Mouse (Mus musculus): ENCODE measurements at regions not wholly inside any gene's neighbourhood (a gene's known extent, or its start where the extent isn't known, plus 50 kb on each side); places are given as distances from the start of the nearest gene placed in this dataset.

GRCm38 (mm10) chr14:123171865-123172264 lies 188.0 kb upstream of the Tmtc4 start:
- Histone ChIP-seq H3K9me3 (ENCODE audit: control insufficient read depth, low read length) (no peaks in the 10 kb centered on the region), H3K27ac (replicated peaks; ENCODE audit: low read depth, low read length) (no peak overlapping the region), H3K4me1 (ENCODE audit: control insufficient read depth, insufficient read depth, low read length) (no peaks in the 10 kb centered on the region), H3K4me2 (replicated peaks; ENCODE audit: low read depth, low read length, severe bottlenecking) (no peak overlapping the region), H3K9ac (ENCODE audit: low read depth, low read length, severe bottlenecking) (no peak overlapping the region), H3K27me3 (ENCODE audit: control insufficient read depth, insufficient read depth, low read length) (no peaks in the 10 kb centered on the region), H3K4me3 (replicated peaks; ENCODE audit: low read length) (no peak overlapping the region), H3K36me3 (ENCODE audit: control insufficient read depth, insufficient read depth, low read length) (no peaks in the 10 kb centered on the region)
- ATAC-seq (ENCODE audit: low FRiP score, low read depth) (no peak), DNase-seq (ENCODE audit: low spot score) (no peak)
- 71% methylated on average over 1 of the region's 1 CpGs for WGBS
- no peak for TF ChIP-seq POLR2A (IDR thresholded peaks at IDR 0.05; ENCODE audit: borderline replicate concordance, extremely low read depth, insufficient read depth, insufficient read length)

GRCm38 (mm10) chr14:123163842-123164241 lies 180.0 kb upstream of the Tmtc4 start:
- H3K9me3 ChIP-seq (ENCODE audit: control insufficient read depth, low read length): no peaks in the 10 kb centered on the region
- H3K4me3 ChIP-seq (replicated peaks; ENCODE audit: low read length): no peak overlapping the region
- no peaks in the 10 kb centered on the region for H3K27me3 ChIP-seq (ENCODE audit: control insufficient read depth, insufficient read depth, low read length)
- TF ChIP-seq POLR2A (IDR thresholded peaks at IDR 0.05; ENCODE audit: borderline replicate concordance, extremely low read depth, insufficient read depth, insufficient read length): no peak
- DNase-seq (ENCODE audit: low spot score): no peak
- no peaks in the 10 kb centered on the region for H3K36me3 ChIP-seq (ENCODE audit: control insufficient read depth, insufficient read depth, low read length)
- H3K27ac ChIP-seq (replicated peaks; ENCODE audit: low read depth, low read length): no peak overlapping the region
- H3K4me1 ChIP-seq (ENCODE audit: control insufficient read depth, insufficient read depth, low read length): no peaks in the 10 kb centered on the region
- H3K9ac ChIP-seq (ENCODE audit: low read depth, low read length, severe bottlenecking): no peak overlapping the region
- H3K4me2 ChIP-seq (replicated peaks; ENCODE audit: low read depth, low read length, severe bottlenecking): no peak overlapping the region
- WGBS: 67% methylated on average over 4 of the region's 4 CpGs
- ATAC-seq (ENCODE audit: low FRiP score, low read depth): no peak

GRCm38 (mm10) chr14:123143489-123144046 lies 159.7 kb upstream of the Tmtc4 start:
- H3K27ac ChIP-seq (replicated peaks; ENCODE audit: low read depth, low read length): no peak overlapping the region
- TF ChIP-seq POLR2A (IDR thresholded peaks at IDR 0.05; ENCODE audit: borderline replicate concordance, extremely low read depth, insufficient read depth, insufficient read length): no peak
- no peaks in the 10 kb centered on the region for H3K36me3 ChIP-seq (ENCODE audit: control insufficient read depth, insufficient read depth, low read length)
- H3K9ac ChIP-seq (ENCODE audit: low read depth, low read length, severe bottlenecking): no peak overlapping the region
- H3K27me3 ChIP-seq (ENCODE audit: control insufficient read depth, insufficient read depth, low read length): no peaks in the 10 kb centered on the region
- H3K9me3 ChIP-seq (ENCODE audit: control insufficient read depth, low read length): no peaks in the 10 kb centered on the region
- WGBS: 79% methylated on average over 5 of the region's 5 CpGs
- no peaks in the 10 kb centered on the region for H3K4me1 ChIP-seq (ENCODE audit: control insufficient read depth, insufficient read depth, low read length)
- ATAC-seq (ENCODE audit: low FRiP score, low read depth) (no peak), DNase-seq (ENCODE audit: low spot score) (no peak)
- no peak overlapping the region for H3K4me2 ChIP-seq (replicated peaks; ENCODE audit: low read depth, low read length, severe bottlenecking)
- H3K4me3 ChIP-seq (replicated peaks; ENCODE audit: low read length): no peak overlapping the region

GRCm38 (mm10) chr14:123138743-123139705 lies 155.2 kb upstream of the Tmtc4 start:
- DNase-seq (ENCODE audit: low spot score) (no peak), ATAC-seq (ENCODE audit: low FRiP score, low read depth) (no peak)
- H3K9ac ChIP-seq (ENCODE audit: low read depth, low read length, severe bottlenecking): no peak overlapping the region
- no peaks in the 10 kb centered on the region for H3K9me3 ChIP-seq (ENCODE audit: control insufficient read depth, low read length)
- no peak overlapping the region for H3K4me2 ChIP-seq (replicated peaks; ENCODE audit: low read depth, low read length, severe bottlenecking)
- H3K36me3 ChIP-seq (ENCODE audit: control insufficient read depth, insufficient read depth, low read length): no peaks in the 10 kb centered on the region
- TF ChIP-seq POLR2A (IDR thresholded peaks at IDR 0.05; ENCODE audit: borderline replicate concordance, extremely low read depth, insufficient read depth, insufficient read length): no peak
- no peaks in the 10 kb centered on the region for H3K4me1 ChIP-seq (ENCODE audit: control insufficient read depth, insufficient read depth, low read length)
- no peak overlapping the region for H3K4me3 ChIP-seq (replicated peaks; ENCODE audit: low read length)
- no peak overlapping the region for H3K27ac ChIP-seq (replicated peaks; ENCODE audit: low read depth, low read length)
- WGBS: 53% methylated on average over 6 of the region's 6 CpGs
- H3K27me3 ChIP-seq (ENCODE audit: control insufficient read depth, insufficient read depth, low read length): no peaks in the 10 kb centered on the region

GRCm38 (mm10) chr14:123133979-123134378 lies 150.1 kb upstream of the Tmtc4 start:
- 39% methylated on average over 1 of the region's 1 CpGs for WGBS

More at GRCm38 (mm10) chr14:123133979-123134378, 150.1 kb upstream of the Tmtc4 start:
- H3K9me3 ChIP-seq (ENCODE audit: control insufficient read depth, low read length): no peaks in the 10 kb centered on the region
- H3K4me1 ChIP-seq (ENCODE audit: control insufficient read depth, insufficient read depth, low read length): no peaks in the 10 kb centered on the region
- H3K36me3 ChIP-seq (ENCODE audit: control insufficient read depth, insufficient read depth, low read length): no peaks in the 10 kb centered on the region
- no peaks in the 10 kb centered on the region for H3K27me3 ChIP-seq (ENCODE audit: control insufficient read depth, insufficient read depth, low read length)
- H3K4me2 ChIP-seq (replicated peaks; ENCODE audit: low read depth, low read length, severe bottlenecking): no peak overlapping the region
- H3K27ac ChIP-seq (replicated peaks; ENCODE audit: low read depth, low read length): no peak overlapping the region
- DNase-seq (ENCODE audit: low spot score) (no peak), ATAC-seq (ENCODE audit: low FRiP score, low read depth) (no peak)
- no peak overlapping the region for H3K4me3 ChIP-seq (replicated peaks; ENCODE audit: low read length)
- TF ChIP-seq POLR2A (IDR thresholded peaks at IDR 0.05; ENCODE audit: borderline replicate concordance, extremely low read depth, insufficient read depth, insufficient read length): no peak
- H3K9ac ChIP-seq (ENCODE audit: low read depth, low read length, severe bottlenecking): no peak overlapping the region
